Mouse (Mus musculus) heart, embryonic 12.5 days (tissue): ENCODE results near the gene Vps29. TPM values are rescaled to one million over a fixed set of nuclear protein-coding genes. Genes with fewer than 3 reads are reported as not detected.

Experiments used
- ATAC-seq: fragments of 200-750 bp; cut with Nextera tagmentation; 2 replicates; pipeline ENCODE4 v1.8.0; 2017; ENCODE audit warnings: moderate TSS enrichment, moderate library complexity; ENCODE audit not compliant: insufficient number of reproducible peaks, low FRiP score
- H3K27ac ChIP-seq: fragments of 300-500 bp; sonication (generic); 2 replicates; pipeline ENCODE4 v1.5.1; 2016; ENCODE audit warnings: mild to moderate bottlenecking, moderate library complexity; ENCODE audit not compliant: poor library complexity, severe bottlenecking
- H3K27me3 ChIP-seq: fragments of 300-500 bp; sonication (generic); replicated peaks from 2 replicates; pipeline ENCODE4 v1.6.1; 2016; ENCODE audit warnings: mild to moderate bottlenecking, moderate library complexity
- H3K36me3 ChIP-seq: fragments of 300-500 bp; sonication (generic); 2 replicates; pipeline ENCODE4 v1.6.1; 2016; ENCODE audit warnings: mild to moderate bottlenecking, moderate library complexity
- H3K4me1 ChIP-seq: fragments of 300-500 bp; sonication (generic); replicated peaks from 2 replicates; pipeline ENCODE4 v1.6.1; 2016; ENCODE audit warnings: mild to moderate bottlenecking
- H3K4me2 ChIP-seq: fragments of 300-500 bp; sonication (generic); 2 replicates; pipeline ENCODE4 v1.6.1; 2016; ENCODE audit warnings: mild to moderate bottlenecking, moderate library complexity
- H3K4me3 ChIP-seq: fragments of 300-500 bp; sonication (generic); 2 replicates; pipeline ENCODE4 v1.5.1; 2016; ENCODE audit warnings: mild to moderate bottlenecking
- H3K9ac ChIP-seq: fragments of 300-500 bp; sonication (generic); 2 replicates; pipeline ENCODE4 v1.6.1; 2016; ENCODE audit warnings: mild to moderate bottlenecking, moderate library complexity
- H3K9me3 ChIP-seq: fragments of 300-500 bp; sonication (generic); replicated peaks from 2 replicates; pipeline ENCODE4 v1.6.1; 2016; ENCODE audit warnings: mild to moderate bottlenecking, moderate library complexity
- WGBS: fragments of 180-500 bp; shearing (Covaris S2); methylation state at CpG from one replicate; pipeline ENCODE4 v1.1.7; 2016; 5-methylcytosine and 5-hydroxymethylcytosine counted together
- polyA plus RNA-seq: library from polyadenylated mRNA; unstranded; fragments of >200 nt; fragmentation: Nextera tagmentation; extraction: Ambion mirVana; gene quantifications from 2 replicates; pipeline ENCODE4 v1.2.1, GENCODE M21; 2016

Vps29 gene
- 219 and 232 TPM in 2 replicates for polyA plus RNA-seq

GRCm38 (mm10) chr5:122353807-122354491 is at the start of gene Vps29, which contains the start of gene Rad9b:
Gene Vps29, plus strand, starts transcription at chr5:122354369.
Gene Rad9b, minus strand, starts transcription at chr5:122354233.
- H3K4me3 ChIP-seq: peak within 1 kb of the TSS; percentile 88
- ATAC-seq: peak; percentile 94
- peak within 1 kb of the TSS; percentile 93 for H3K9ac ChIP-seq
- peak within 1 kb of the TSS; percentile 86 for H3K27ac ChIP-seq
- peak within 1 kb of the TSS; percentile 94 for H3K4me2 ChIP-seq
- peaks cover 4% of the 10 kb centered on the region for H3K4me1 ChIP-seq
- peaks cover 5% of the 10 kb centered on the region for H3K36me3 ChIP-seq
- WGBS: 2% methylated on average over 51 of the region's 51 CpGs
- no peaks in the 10 kb centered on the region for H3K27me3 ChIP-seq
- H3K9me3 ChIP-seq: no peaks in the 10 kb centered on the region

GRCm38 (mm10) chr5:122304541-122304940 is 49.6 kb upstream of the Vps29 start:
- ATAC-seq: 0 out of 2 replicates have a peak, but pooled peaks have one; percentile 42
- Histone ChIP-seq H3K36me3 (peaks cover 19% of the 10 kb centered on the region), H3K4me2 (no peak overlapping the region), H3K4me3 (no peak overlapping the region), H3K4me1 (peaks cover 45% of the 10 kb centered on the region), H3K27me3 (no peaks in the 10 kb centered on the region), H3K9me3 (no peaks in the 10 kb centered on the region), H3K27ac (no peak overlapping the region), H3K9ac (no peak overlapping the region)
- WGBS: 66% methylated on average over 6 of the region's 6 CpGs

GRCm38 (mm10) chr5:122305472-122305871 is 48.7 kb upstream of the Vps29 start:
- H3K9ac ChIP-seq: no peak overlapping the region
- no peak overlapping the region for H3K27ac ChIP-seq
- no peaks in the 10 kb centered on the region for H3K9me3 ChIP-seq
- H3K4me2 ChIP-seq: no peak overlapping the region
- peaks cover 19% of the 10 kb centered on the region for H3K36me3 ChIP-seq
- no peak overlapping the region for H3K4me3 ChIP-seq
- H3K27me3 ChIP-seq: no peaks in the 10 kb centered on the region
- H3K4me1 ChIP-seq: peaks cover 47% of the 10 kb centered on the region
- ATAC-seq: no peak
- 89% methylated on average over 7 of the region's 7 CpGs for WGBS

- Histone ChIP-seq H3K9ac (no peak overlapping the region), H3K27me3 (no peaks in the 10 kb centered on the region), H3K4me1 (peaks cover 54% of the 10 kb centered on the region), H3K27ac (no peak overlapping the region), H3K4me3 (no peak overlapping the region), H3K9me3 (no peaks in the 10 kb centered on the region), H3K4me2 (no peak overlapping the region), H3K36me3 (peaks cover 27% of the 10 kb centered on the region)
- 86% methylated on average over 3 of the region's 3 CpGs for WGBS
- no peak for ATAC-seq
Measured at GRCm38 (mm10) chr5:122306536-122306935, 47.6 kb upstream of the Vps29 start.

GRCm38 (mm10) chr5:122310699-122311098 is 43.5 kb upstream of the Vps29 start:
- no peak overlapping the region; the same call in 1 of the 2 replicates for H3K27ac ChIP-seq
- ATAC-seq: no peak
- no peaks in the 10 kb centered on the region for H3K27me3 ChIP-seq
- no peak overlapping the region for H3K4me3 ChIP-seq
- peaks cover 48% of the 10 kb centered on the region for H3K36me3 ChIP-seq
- H3K9ac ChIP-seq: peak overlapping the region; percentile 37; the same call in 1 of the 2 replicates
- H3K9me3 ChIP-seq: no peaks in the 10 kb centered on the region
- H3K4me1 ChIP-seq: peaks cover 36% of the 10 kb centered on the region
- 62% methylated on average over 8 of the region's 8 CpGs for WGBS
- no peak overlapping the region for H3K4me2 ChIP-seq

GRCm38 (mm10) chr5:122311692-122312091 is 42.5 kb upstream of the Vps29 start:
- H3K9ac ChIP-seq: no peak overlapping the region
- H3K27ac ChIP-seq: no peak overlapping the region
- ATAC-seq: no peak
- no peaks in the 10 kb centered on the region for H3K27me3 ChIP-seq
- WGBS: 75% methylated on average over 7 of the region's 7 CpGs
- no peak overlapping the region for H3K4me2 ChIP-seq
- no peaks in the 10 kb centered on the region for H3K9me3 ChIP-seq
- no peak overlapping the region for H3K4me3 ChIP-seq
- peaks cover 38% of the 10 kb centered on the region for H3K4me1 ChIP-seq
- peaks cover 53% of the 10 kb centered on the region for H3K36me3 ChIP-seq

GRCm38 (mm10) chr5:122312346-122312745 is 41.8 kb upstream of the Vps29 start:
- WGBS: 87% methylated on average over 4 of the region's 4 CpGs

GRCm38 (mm10) chr5:122312942-122313684 is 41.1 kb upstream of the Vps29 start:
- Histone ChIP-seq H3K4me3 (no peak overlapping the region), H3K4me1 (peaks cover 46% of the 10 kb centered on the region), H3K36me3 (peaks cover 58% of the 10 kb centered on the region), H3K27me3 (no peaks in the 10 kb centered on the region), H3K9ac (peak overlapping the region; percentile 26; the same call in 1 of the 2 replicates), H3K4me2 (no peak overlapping the region), H3K9me3 (no peaks in the 10 kb centered on the region), H3K27ac (no peak overlapping the region)
- 89% methylated on average over 17 of the region's 17 CpGs for WGBS
- ATAC-seq: no peak

More at GRCm38 (mm10) chr5:122312346-122312745, 41.8 kb upstream of the Vps29 start:
- ATAC-seq: no peak
- Histone ChIP-seq H3K9ac (no peak overlapping the region), H3K27me3 (no peaks in the 10 kb centered on the region), H3K36me3 (peaks cover 56% of the 10 kb centered on the region), H3K27ac (no peak overlapping the region), H3K4me2 (no peak overlapping the region), H3K9me3 (no peaks in the 10 kb centered on the region), H3K4me1 (peaks cover 40% of the 10 kb centered on the region), H3K4me3 (no peak overlapping the region)

GRCm38 (mm10) chr5:122314966-122315667 is 39.1 kb upstream of the Vps29 start:
- H3K27me3 ChIP-seq: no peaks in the 10 kb centered on the region
- H3K4me2 ChIP-seq: no peak overlapping the region
- 0 out of 2 replicates have a peak overlapping the region, but pooled peaks have one; percentile 38 for H3K9ac ChIP-seq
- no peak overlapping the region for H3K4me3 ChIP-seq
- ATAC-seq: peak; percentile 28; the same call in 1 of the 2 replicates
- H3K4me1 ChIP-seq: peaks cover 64% of the 10 kb centered on the region
- WGBS: 55% methylated on average over 20 of the region's 20 CpGs
- H3K36me3 ChIP-seq: peaks cover 47% of the 10 kb centered on the region
- no peaks in the 10 kb centered on the region for H3K9me3 ChIP-seq
- H3K27ac ChIP-seq: peak overlapping the region; percentile 63

GRCm38 (mm10) chr5:122317329-122318045 is 36.7 kb upstream of the Vps29 start:
- Histone ChIP-seq H3K27me3 (no peaks in the 10 kb centered on the region), H3K9me3 (no peaks in the 10 kb centered on the region), H3K4me1 (peaks cover 62% of the 10 kb centered on the region), H3K27ac (no peak overlapping the region), H3K36me3 (peaks cover 51% of the 10 kb centered on the region), H3K9ac (peak overlapping the region; percentile 16; the same call in 1 of the 2 replicates), H3K4me3 (no peak overlapping the region), H3K4me2 (no peak overlapping the region)
- WGBS: 63% methylated on average over 11 of the region's 11 CpGs
- ATAC-seq: no peak
